Mouse (Mus musculus) CH12.LX (cell line): ENCODE data around the gene Lamc2. TPM values are rescaled to one million over a fixed set of nuclear protein-coding genes. Genes with fewer than 3 reads are reported as not detected.

ENCODE experiments used
- DNase-seq: peaks from one replicate; pipeline ENCODE4 v3.0.0-alpha.2; 2013; ENCODE audit errors: extremely low read depth
- H3K27ac ChIP-seq: 2 replicates; pipeline ENCODE4 v1.5.1; 2012; ENCODE audit warnings: low read depth, mild to moderate bottlenecking, control low read depth, moderate library complexity; ENCODE audit not compliant: insufficient read depth
- H3K27me3 ChIP-seq: replicated peaks from 2 replicates; pipeline ENCODE3; 2012; ENCODE audit warnings: inconsistent platforms
- H3K36me3 ChIP-seq, 2 experiments: replicated peaks in 1 of 2; 2 replicates each; pipeline versions ENCODE3 to v1.6.1; 2012; ENCODE audit warnings: inconsistent platforms in 1 of 2, low read length in 1 of 2, mild to moderate bottlenecking in 1 of 2, mixed read lengths in 1 of 2, moderate library complexity in 1 of 2; ENCODE audit not compliant: control insufficient read depth in 1 of 2, insufficient read depth in 1 of 2
- H3K4me1 ChIP-seq, 2 experiments: 2 replicates each; pipeline ENCODE4 v1.6.1; 2012; ENCODE audit warnings: inconsistent platforms in 1 of 2, moderate library complexity in 1 of 2; ENCODE audit not compliant: insufficient read depth in 2 of 2, control insufficient read depth in 1 of 2
- H3K4me2 ChIP-seq: 2 replicates; pipeline ENCODE4 v1.6.1; 2012; ENCODE audit warnings: low read depth, mild to moderate bottlenecking, control low read depth; ENCODE audit not compliant: poor library complexity, insufficient read depth, severe bottlenecking
- H3K4me3 ChIP-seq, 3 experiments: fragments of 150-350 bp in 1 of 3; sonication (generic) in 1 of 3; replicated peaks in 1 of 3; 2 replicates each; pipeline versions ENCODE3 to v1.5.1; 2011 to 2012; ENCODE audit warnings: low read depth in 2 of 3, low read length in 2 of 3, mild to moderate bottlenecking in 2 of 3, moderate library complexity in 2 of 3, control low read depth in 1 of 3, improper control_type of control experiment in 1 of 3, inconsistent platforms in 1 of 3, mixed read lengths in 1 of 3; ENCODE audit not compliant: poor library complexity in 1 of 3
- H3K79me2 ChIP-seq: replicated peaks from 2 replicates; pipeline ENCODE4 v1.6.1; 2012; ENCODE audit warnings: mild to moderate bottlenecking, moderate library complexity; ENCODE audit not compliant: control insufficient read depth, poor library complexity, insufficient read depth, severe bottlenecking; ENCODE audit errors: extremely low read depth
- H3K9ac ChIP-seq: 2 replicates; pipeline ENCODE4 v1.6.1; 2012; ENCODE audit warnings: low read depth, mild to moderate bottlenecking, control low read depth, moderate library complexity; ENCODE audit not compliant: insufficient read depth
- H3K9me3 ChIP-seq: replicated peaks from 2 replicates; pipeline ENCODE3; 2012; ENCODE audit warnings: low read length, inconsistent platforms, mixed read lengths
- BHLHE40 ChIP-seq: IDR thresholded peaks from 2 replicates; pipeline ENCODE4 v1.6.1; 2011; ENCODE audit warnings: mild to moderate bottlenecking, low read depth, low read length, improper control_type of control experiment
- CHD1 ChIP-seq: IDR thresholded peaks from 2 replicates; pipeline ENCODE4 v1.6.1; 2012; ENCODE audit warnings: low read depth, low read length, improper control_type of control experiment, inconsistent platforms
- CTCF ChIP-seq, 2 experiments: IDR thresholded peaks in 1 of 2; conservative IDR thresholded peaks in 1 of 2; 2 replicates each; pipeline ENCODE4 v1.5.1; 2011 to 2012; ENCODE audit warnings: low read depth in 2 of 2, low read length in 2 of 2, improper control_type of control experiment in 1 of 2, inconsistent platforms in 1 of 2, mild to moderate bottlenecking in 1 of 2, moderate library complexity in 1 of 2
- ETS1 ChIP-seq: conservative IDR thresholded peaks from 2 replicates; pipeline ENCODE4 v1.6.1; 2012; ENCODE audit warnings: low read depth, mild to moderate bottlenecking, inconsistent platforms, low read length, improper control_type of control experiment, moderate library complexity
- GABPA ChIP-seq: IDR thresholded peaks from 2 replicates; pipeline ENCODE4 v1.6.1; 2012; ENCODE audit warnings: low read depth, low read length, improper control_type of control experiment, inconsistent platforms; ENCODE audit not compliant: insufficient replicate concordance
- HCFC1 ChIP-seq: IDR thresholded peaks from 2 replicates; pipeline ENCODE4 v1.6.1; 2012; ENCODE audit warnings: low read depth, mild to moderate bottlenecking, inconsistent platforms, low read length, improper control_type of control experiment
- IRF4 ChIP-seq: IDR thresholded peaks from 2 replicates; pipeline ENCODE4 v1.6.1; 2014; ENCODE audit warnings: low read depth, mild to moderate bottlenecking, inconsistent platforms, low read length, improper control_type of control experiment
- JUN ChIP-seq: IDR thresholded peaks from 2 replicates; pipeline ENCODE4 v1.6.1; 2011; ENCODE audit warnings: low read depth, mild to moderate bottlenecking, low read length, improper control_type of control experiment, moderate library complexity; ENCODE audit not compliant: insufficient read depth
- KAT2A ChIP-seq: IDR thresholded peaks from 2 replicates; pipeline ENCODE4 v1.6.1; 2012; ENCODE audit warnings: low read length, improper control_type of control experiment, inconsistent platforms; ENCODE audit not compliant: insufficient replicate concordance
- MAFK ChIP-seq: IDR thresholded peaks from 2 replicates; pipeline ENCODE4 v1.6.1; 2011; ENCODE audit warnings: low read length, improper control_type of control experiment; ENCODE audit not compliant: insufficient replicate concordance
- MAX ChIP-seq: IDR thresholded peaks from 2 replicates; pipeline ENCODE4 v1.6.1; 2011; ENCODE audit warnings: low read length, improper control_type of control experiment
- MEF2A ChIP-seq: IDR thresholded peaks from 2 replicates; pipeline ENCODE4 v1.6.1; 2014; ENCODE audit warnings: low read depth, mild to moderate bottlenecking, inconsistent platforms, low read length, improper control_type of control experiment, borderline replicate concordance
- NRF1 ChIP-seq: IDR thresholded peaks from 2 replicates; pipeline ENCODE4 v1.6.1; 2014; ENCODE audit warnings: low read depth, mild to moderate bottlenecking, inconsistent platforms, low read length, improper control_type of control experiment, moderate library complexity
- POLR2A ChIP-seq: IDR thresholded peaks from 2 replicates; pipeline ENCODE4 v1.6.1; 2011; ENCODE audit warnings: low read depth, mild to moderate bottlenecking, improper control_type of control experiment, low read length
- RAD21 ChIP-seq: IDR thresholded peaks from 2 replicates; pipeline ENCODE4 v1.6.1; 2011; ENCODE audit warnings: low read depth, mild to moderate bottlenecking, low read length, improper control_type of control experiment, moderate library complexity
- RCOR1 ChIP-seq: conservative IDR thresholded peaks from 2 replicates; pipeline ENCODE4 v1.6.1; 2012; ENCODE audit warnings: low read depth, mild to moderate bottlenecking, inconsistent platforms, low read length, improper control_type of control experiment
- SIN3A ChIP-seq: IDR thresholded peaks from 2 replicates; pipeline ENCODE4 v1.6.1; 2012; ENCODE audit warnings: low read length, improper control_type of control experiment, inconsistent platforms
- SMC3 ChIP-seq: IDR thresholded peaks from 2 replicates; pipeline ENCODE4 v1.6.1; 2011; ENCODE audit warnings: low read depth, low read length, improper control_type of control experiment
- TCF12 ChIP-seq: IDR thresholded peaks from 2 replicates; pipeline ENCODE4 v1.6.1; 2014; ENCODE audit warnings: low read depth, mild to moderate bottlenecking, inconsistent platforms, low read length, improper control_type of control experiment
- UBTF ChIP-seq: IDR thresholded peaks from 2 replicates; pipeline ENCODE4 v1.6.1; 2012; ENCODE audit warnings: low read depth, mild to moderate bottlenecking, inconsistent platforms, low read length, improper control_type of control experiment, moderate library complexity
- USF1 ChIP-seq: IDR thresholded peaks from 2 replicates; pipeline ENCODE4 v1.6.1; 2014; ENCODE audit warnings: low read depth, mild to moderate bottlenecking, inconsistent platforms, low read length, improper control_type of control experiment
- USF2 ChIP-seq: conservative IDR thresholded peaks from 2 replicates; pipeline ENCODE4 v1.6.1; 2011; ENCODE audit warnings: low read depth, low read length, improper control_type of control experiment
- ZC3H11A ChIP-seq: IDR thresholded peaks from 2 replicates; pipeline ENCODE4 v1.6.1; 2012; ENCODE audit warnings: low read depth, mild to moderate bottlenecking, inconsistent platforms, low read length, improper control_type of control experiment
- ZKSCAN1 ChIP-seq: IDR thresholded peaks from 2 replicates; pipeline ENCODE4 v1.6.1; 2012; ENCODE audit warnings: low read depth, inconsistent platforms, low read length, improper control_type of control experiment, borderline replicate concordance
- ZMIZ1 ChIP-seq: IDR thresholded peaks from 2 replicates; pipeline ENCODE4 v1.6.1; 2012; ENCODE audit warnings: low read depth, mild to moderate bottlenecking, inconsistent platforms, low read length, improper control_type of control experiment
- ZNF384 ChIP-seq: IDR thresholded peaks from 2 replicates; pipeline ENCODE4 v1.6.1; 2012; ENCODE audit warnings: low read depth, low read length, improper control_type of control experiment, inconsistent platforms
- dilution Hi-C: fragments of 300-500 bp; cut with MboI; formaldehyde crosslinking; loops from 2 replicates; pipeline ENCODE4 v1.14.3; 2020; ENCODE audit warnings: low sequenced_read_pairs; ENCODE audit not compliant: extremely low pct_unique_long_range_greater_than_20kb, extremely low pct_ligation_motif_present
- in situ Hi-C: fragments of 300-500 bp; cut with MboI; formaldehyde crosslinking; loops from 3 replicates; pipeline ENCODE4 v1.14.3; 2019; ENCODE audit warnings: low sequenced_read_pairs, low pct_ligation_motif_present, low pct_unique_long_range_greater_than_20kb, mixed read lengths
- polyA plus RNA-seq: library from polyadenylated mRNA; unstranded; fragments of >175 nt; gene quantifications from 2 replicates; pipeline ENCODE4 v1.2.1, GENCODE M21; 2012; ENCODE audit warnings: low read depth; ENCODE audit not compliant: insufficient read length
- total RNA-seq, 2 experiments: library from RNA; depleted of rRNA; stranded (reverse); fragments of 300-350 nt in 1 of 2; fragments of >200 nt in 1 of 2; gene quantifications; 2 replicates each; pipeline ENCODE4 v1.2.3; 2012 to 2014

The Lamc2 gene
- total and polyA plus RNA-seq, 3 experiments, result 0.09 to 1.0 (median 0.25) TPM

DNA sequence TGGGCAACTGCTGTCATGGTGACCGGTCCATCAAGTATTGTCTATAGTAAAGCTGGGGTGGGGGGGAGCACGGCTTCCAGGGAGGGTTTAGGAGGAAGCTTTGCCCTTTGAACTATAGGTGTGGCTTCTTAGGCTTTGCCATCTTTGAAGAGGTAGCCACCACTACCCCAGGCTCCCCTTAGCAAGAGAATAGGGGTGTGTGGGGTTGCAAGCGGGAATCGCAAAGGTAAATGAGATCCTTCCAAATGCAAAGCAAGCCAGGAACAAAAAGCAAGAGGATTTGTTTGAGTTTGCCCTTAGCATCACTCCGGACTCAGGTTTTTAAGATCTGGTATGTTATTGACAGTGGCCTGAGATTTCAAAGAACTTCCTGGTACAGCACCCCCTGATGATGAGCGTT lies 90.9 kb downstream of the Lamc2 start:
- Histone ChIP-seq H3K4me1 (peaks cover 5 to 13% of the 10 kb centered on the region in 2 experiments), H3K4me2 (no peak overlapping the region), H3K27ac (no peak overlapping the region), H3K9ac (no peak overlapping the region), H3K4me3 (no peak overlapping the region), H3K79me2 (no peaks in the 10 kb centered on the region), H3K9me3 (no peaks in the 10 kb centered on the region), H3K27me3 (no peaks in the 10 kb centered on the region), H3K36me3 (no peaks in the 10 kb centered on the region)
- no peak for DNase-seq
- in situ Hi-C loops (no loop called here), dilution Hi-C loops (no loop called here)
- TF ChIP-seq MEF2A (no peak), SMC3 (no peak), RCOR1 (no peak), ZNF384 (no peak), TCF12 (no peak), NRF1 (no peak), USF1 (no peak), CTCF (conservative IDR thresholded peaks at IDR 0.05 in 1 of 2, IDR thresholded peaks at IDR 0.05 in 1 of 2; ENCODE audit: low read depth in 2 of 2, low read length in 2 of 2) (no peak), ZKSCAN1 (no peak), ETS1 (no peak), ZMIZ1 (no peak), GABPA (no peak), USF2 (no peak), KAT2A (no peak), JUN (no peak), CHD1 (no peak)

DNA sequence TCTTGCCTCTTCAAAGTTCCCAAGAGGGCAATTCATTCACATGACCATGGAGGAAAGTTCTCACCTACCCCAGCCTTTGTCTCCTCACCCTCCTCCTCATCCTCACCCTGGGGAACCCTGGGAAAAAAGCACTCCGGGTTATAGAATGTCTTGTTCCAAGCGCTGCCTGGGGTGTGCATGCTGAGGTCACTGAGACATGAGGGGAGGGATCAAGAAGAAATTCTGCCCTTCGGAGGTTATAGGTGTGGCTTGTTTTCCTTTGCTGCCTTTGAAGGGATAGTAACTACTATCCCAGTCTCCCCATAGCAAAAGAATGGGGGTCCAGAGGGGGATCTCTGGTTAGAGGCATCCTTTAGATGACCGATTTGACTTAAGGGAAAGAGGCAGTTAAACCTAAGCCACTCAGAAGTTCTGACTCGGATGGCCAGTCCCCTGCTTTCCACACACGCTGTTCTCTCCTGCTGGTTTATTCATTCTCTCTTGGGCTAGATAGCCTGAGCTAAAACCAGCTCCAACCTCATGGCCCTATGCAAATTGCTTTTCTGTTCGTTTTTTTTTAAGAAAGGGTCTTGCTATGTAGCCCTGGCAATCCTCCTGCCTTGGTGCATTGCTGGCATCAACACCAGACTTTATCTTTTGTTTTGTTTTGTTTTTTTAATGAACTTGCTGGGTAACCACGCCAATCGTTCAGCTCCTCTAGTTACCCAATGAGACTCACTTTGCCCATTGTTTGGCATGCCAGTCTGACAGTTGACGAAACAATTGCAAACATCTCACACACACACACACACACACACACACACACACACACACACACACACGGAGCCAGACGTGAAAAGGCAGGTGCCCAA lies 91.8 kb downstream of the Lamc2 start:
- Histone ChIP-seq H3K27me3 (no peaks in the 10 kb centered on the region), H3K4me2 (no peak overlapping the region), H3K9ac (no peak overlapping the region), H3K9me3 (no peaks in the 10 kb centered on the region), H3K27ac (no peak overlapping the region), H3K4me3 (no peak overlapping the region), H3K79me2 (no peaks in the 10 kb centered on the region), H3K36me3 (no peaks in the 10 kb centered on the region), H3K4me1 (peaks cover 5 to 13% of the 10 kb centered on the region in 2 experiments)
- TF ChIP-seq USF2 (no peak), SIN3A (no peak), JUN (no peak), RCOR1 (no peak), BHLHE40 (no peak), IRF4 (no peak), USF1 (no peak), CHD1 (no peak), ZNF384 (no peak), MAFK (no peak), SMC3 (no peak), POLR2A (no peak), ZC3H11A (no peak), MAX (no peak), UBTF (no peak), HCFC1 (no peak), RAD21 (no peak)
- in situ Hi-C loops, result no loop called here
- no peak for DNase-seq
- dilution Hi-C loops, result no loop called here
